Mouse (Mus musculus) urinary bladder, adult 18-20 months (tissue): ENCODE data around the gene Eloa.
"Not testable (repeated sequence)": the region's sequence is repeated elsewhere in the genome, so short reads cannot be mapped to it uniquely, and the experiment has no call there.

Experiments
- DNase-seq, 2 experiments: peaks; one replicate each; pipeline ENCODE4 v3.0.0; 2022; ENCODE audit warnings: low spot score in 2 of 2, mixed read lengths in 2 of 2

The Eloa gene

GRCm38 (mm10) chr4:135984556-135984955 is 37.0 kb downstream of the Eloa start:
- DNase-seq, result no peak

- no peak for DNase-seq
These were observed 40.0 kb downstream of the Eloa start for GRCm38 (mm10) chr4:135981524-135982063.

- DNase-seq, result not testable (repeated sequence)
These were observed 41.3 kb downstream of the Eloa start for GRCm38 (mm10) chr4:135980223-135980622.

GRCm38 (mm10) chr4:135976146-135976545 is 45.4 kb downstream of the Eloa start:
- no peak for DNase-seq

- DNase-seq, result no peak
These were observed 48.4 kb downstream of the Eloa start for GRCm38 (mm10) chr4:135972911-135973811.

- peak; percentile 72 to 87 for DNase-seq
These were observed 49.0 kb downstream of the Eloa start, which contains the start of gene Lypla2 for GRCm38 (mm10) chr4:135972556-135972906. TSS of gene Lypla2 (minus strand) at chr4:135972626.

GRCm38 (mm10) chr4:135971805-135972555 is 49.6 kb downstream of the Eloa start:
- DNase-seq, result no peak

GRCm38 (mm10) chr4:135970585-135970984 is 51.0 kb downstream of the Eloa start:
- no peak for DNase-seq

- DNase-seq, result no peak
These were observed 52.4 kb downstream of the Eloa start for GRCm38 (mm10) chr4:135969070-135969750.

GRCm38 (mm10) chr4:135968271-135968869 is 53.2 kb downstream of the Eloa start:
- no peak for DNase-seq

- no peak for DNase-seq
These were observed 54.3 kb downstream of the Eloa start for GRCm38 (mm10) chr4:135967086-135967760.

- no peak for DNase-seq
These were observed 55.3 kb downstream of the Eloa start for GRCm38 (mm10) chr4:135966283-135966682.

GRCm38 (mm10) chr4:135965113-135965512 is 56.5 kb downstream of the Eloa start:
- DNase-seq, result no peak

- DNase-seq, result peak; percentile 63 to 70
These were observed 57.1 kb downstream of the Eloa start for GRCm38 (mm10) chr4:135964426-135964825.

- DNase-seq, result peak; percentile 89 to 92
These were observed 57.9 kb downstream of the Eloa start, which contains the start of gene Gale for GRCm38 (mm10) chr4:135963457-135964193. TSS of gene Gale (plus strand) at chr4:135963727.

GRCm38 (mm10) chr4:135962946-135963345 is 58.6 kb downstream of the Eloa start:
- DNase-seq, result no peak

GRCm38 (mm10) chr4:135962198-135962597 is 59.4 kb downstream of the Eloa start:
- DNase-seq, result no peak

- no peak for DNase-seq
These were observed 59.9 kb downstream of the Eloa start for GRCm38 (mm10) chr4:135961709-135962108.

- DNase-seq, result peak; percentile 65
These were observed 60.8 kb downstream of the Eloa start for GRCm38 (mm10) chr4:135960717-135961116.

GRCm38 (mm10) chr4:135958354-135958753 is 63.2 kb downstream of the Eloa start:
- DNase-seq, result peak; percentile 71 to 77
